Mouse (Mus musculus) brain, embryonic 14.5 days (tissue): Measurements from ENCODE around the gene Porcn.

Source experiments
- CTCF ChIP-seq: fragments of 200-500 bp; IDR thresholded peaks from 2 replicates; pipeline ENCODE4 v1.5.1; 2012; ENCODE audit warnings: inconsistent platforms, mild to moderate bottlenecking, moderate library complexity, borderline replicate concordance; ENCODE audit not compliant: insufficient read depth, insufficient read length; ENCODE audit errors: extremely low read depth
- POLR2A ChIP-seq: fragments of 200-500 bp; IDR thresholded peaks from 2 replicates; pipeline ENCODE4 v1.6.1; 2012; ENCODE audit warnings: mild to moderate bottlenecking, inconsistent platforms, borderline replicate concordance; ENCODE audit not compliant: poor library complexity, insufficient read depth, insufficient read length, severe bottlenecking; ENCODE audit errors: extremely low read depth

- TF ChIP-seq POLR2A = peak; percentile 22; the same call in 1 of the 2 replicates
- TF ChIP-seq CTCF = no peak
These were observed 13.5 kb downstream of the Porcn start for GRCm38 (mm10) chrX:8192640-8193418.
